In genomic region chr2:84793154-84793553, GRCm38 (mm10) we compare ENCODE assay signal across 31 mouse cellular contexts. TPM values are rescaled to one million over a fixed set of nuclear protein-coding genes. Genes with fewer than 3 reads are reported as not detected.
DNase-seq lines count a peak whose midpoint lies in the region; ATAC-seq and TF ChIP-seq lines count a peak whose summit lies in the region.
"Had no signal": no experiment of that assay in that cellular context is flagged by ENCODE, and none has a peak within 500 bp of the region (broad histone marks: within the 10 kb centered on the region; RNA-seq: fewer than 3 reads in every experiment).

No protein-coding gene starts in this region.

- peak; percentile 49 for DNase-seq in MEL-GATA-1-ER (ENCODE audit: extremely low read depth, low read depth)
- peak in 2 of 3 experiments; percentile 59 for DNase-seq in liver, embryonic 14.5 days (ENCODE audit: low read depth in 3 of 3, low spot score in 3 of 3)
- no peak for DNase-seq in cerebellum, adult 2 months
- DNase-seq: cerebellum, adult 18-20 months; cerebellum, postnatal 14 days; gastrocnemius, adult 2 months; kidney, postnatal 10 days; lung, postnatal 4 days; midbrain, embryonic 14.5 days; right cerebral cortex, postnatal 25 days; thymus, postnatal 14 days had no signal

- peak overlapping the region; percentile 70 for H3K27ac ChIP-seq in liver, embryonic 14.5 days
- no peak overlapping the region for H3K27ac ChIP-seq in hindbrain, embryonic 13.5 days
- no peak overlapping the region for H3K27ac ChIP-seq in cerebellum, adult 2 months (ENCODE audit: insufficient read depth, low read length)
- no peak overlapping the region for H3K27ac ChIP-seq in midbrain, embryonic 15.5 days
- H3K27ac ChIP-seq: embryonic facial prominence, embryonic 10.5 days; embryonic facial prominence, embryonic 15.5 days; forebrain, embryonic 15.5 days; gastrocnemius, adult 2 months; heart, adult 2 months; limb, embryonic 12.5 days; stomach, embryonic 15.5 days had no signal

- no peak for TF ChIP-seq POLR2A in cerebellum, adult 2 months (IDR thresholded peaks at IDR 0.05; ENCODE audit: borderline replicate concordance, insufficient read depth, low read length)

- H3K4me2 ChIP-seq in liver, embryonic 14.5 days (ENCODE audit: low read depth) = peak overlapping the region; percentile 41
- no peak overlapping the region for H3K4me2 ChIP-seq in hindbrain, embryonic 13.5 days
- H3K4me2 ChIP-seq in midbrain, embryonic 15.5 days = no peak overlapping the region
- H3K4me2 ChIP-seq: embryonic facial prominence, embryonic 15.5 days; forebrain, embryonic 15.5 days; limb, embryonic 12.5 days; stomach, embryonic 15.5 days had no signal

- H3K36me3 ChIP-seq in liver, embryonic 14.5 days (replicated peaks; ENCODE audit: control insufficient read depth, insufficient read depth, low read depth) = no peaks in the 10 kb centered on the region
- no peaks in the 10 kb centered on the region for H3K36me3 ChIP-seq in hindbrain, embryonic 13.5 days
- H3K36me3 ChIP-seq in midbrain, embryonic 15.5 days (replicated peaks) = no peaks in the 10 kb centered on the region
- H3K36me3 ChIP-seq: embryonic facial prominence, embryonic 10.5 days; embryonic facial prominence, embryonic 15.5 days; forebrain, embryonic 15.5 days; limb, embryonic 12.5 days; stomach, embryonic 15.5 days had no signal

- no peaks in the 10 kb centered on the region for H3K9me3 ChIP-seq in liver, embryonic 14.5 days (ENCODE audit: control insufficient read depth, low read length)
- no peaks in the 10 kb centered on the region for H3K9me3 ChIP-seq in hindbrain, embryonic 13.5 days
- no peaks in the 10 kb centered on the region for H3K9me3 ChIP-seq in midbrain, embryonic 15.5 days
- H3K9me3 ChIP-seq: embryonic facial prominence, embryonic 15.5 days; forebrain, embryonic 15.5 days; stomach, embryonic 15.5 days had no signal

- TF ChIP-seq CTCF in liver, embryonic 14.5 days (IDR thresholded peaks at IDR 0.05; ENCODE audit: low read depth) = no peak
- no peak for TF ChIP-seq CTCF in cerebellum, adult 2 months (IDR thresholded peaks at IDR 0.05; ENCODE audit: borderline replicate concordance, insufficient read depth, low read depth, low read length)

- WGBS in liver, embryonic 14.5 days (ENCODE audit: insufficient replicate concordance) = 41% methylated on average over 3 of the region's 3 CpGs
- WGBS in hindbrain, embryonic 13.5 days = 89% methylated on average over 3 of the region's 3 CpGs
- 86% methylated on average over 3 of the region's 3 CpGs for WGBS in cerebellum, adult 2 months
- 96% methylated on average over 3 of the region's 3 CpGs for WGBS in midbrain, embryonic 15.5 days

- no peak overlapping the region for H3K4me3 ChIP-seq in liver, embryonic 14.5 days (ENCODE audit: insufficient read depth in 1 of 2, low read depth in 2 of 2, low read length in 2 of 2)
- no peak overlapping the region for H3K4me3 ChIP-seq in hindbrain, embryonic 13.5 days
- H3K4me3 ChIP-seq in cerebellum, adult 2 months (replicated peaks; ENCODE audit: insufficient read depth, low read depth, low read length) = no peak overlapping the region
- no peak overlapping the region for H3K4me3 ChIP-seq in midbrain, embryonic 15.5 days
- H3K4me3 ChIP-seq: embryonic facial prominence, embryonic 10.5 days; embryonic facial prominence, embryonic 15.5 days; forebrain, embryonic 15.5 days; gastrocnemius, adult 2 months; heart, adult 2 months; limb, embryonic 12.5 days; stomach, embryonic 15.5 days had no signal

- peak; percentile 81 for TF ChIP-seq EP300 in liver, embryonic 14.5 days (IDR thresholded peaks at IDR 0.05; ENCODE audit: low read depth)

- H3K27me3 ChIP-seq in liver, embryonic 14.5 days (ENCODE audit: control insufficient read depth, insufficient read depth, low read length) = peaks cover 3% of the 10 kb centered on the region
- 0 out of 2 replicates have a peak, but pooled peaks cover 5% of the 10 kb centered on the region for H3K27me3 ChIP-seq in hindbrain, embryonic 13.5 days
- H3K27me3 ChIP-seq in cerebellum, adult 2 months (ENCODE audit: control insufficient read depth, insufficient read depth, low read length) = no peaks in the 10 kb centered on the region
- H3K27me3 ChIP-seq in midbrain, embryonic 15.5 days (replicated peaks) = no peaks in the 10 kb centered on the region
- H3K27me3 ChIP-seq: CH12.LX; embryonic facial prominence, embryonic 15.5 days; forebrain, embryonic 15.5 days; stomach, embryonic 15.5 days had no signal

- peak; percentile 54; the same call in 1 of the 2 replicates for ATAC-seq in common myeloid progenitor, adult 5-6 weeks (replicated peaks; ENCODE audit: low read depth, poor library complexity, severe bottlenecking)
- ATAC-seq in liver, embryonic 14.5 days (ENCODE audit: insufficient read depth) = peak; percentile 68
- ATAC-seq in megakaryocyte-erythroid progenitor cell, adult 5-6 weeks (replicated peaks; ENCODE audit: low FRiP score, low TSS enrichment, poor library complexity, severe bottlenecking) = peak; percentile 81
- ATAC-seq in hindbrain, embryonic 13.5 days (ENCODE audit: low FRiP score) = no peak
- ATAC-seq in midbrain, embryonic 15.5 days (replicated peaks) = no peak
- ATAC-seq: forebrain, embryonic 15.5 days; intestine, postnatal 0 days had no signal

- peaks cover 28 to 30% of the 10 kb centered on the region in 2 experiments for H3K4me1 ChIP-seq in liver, embryonic 14.5 days (replicated peaks; ENCODE audit: control insufficient read depth in 2 of 2, insufficient read depth in 2 of 2, low read length in 1 of 2)
- H3K4me1 ChIP-seq in hindbrain, embryonic 13.5 days (replicated peaks) = 0 out of 2 replicates have a peak, but pooled peaks cover 4% of the 10 kb centered on the region
- no peaks in the 10 kb centered on the region for H3K4me1 ChIP-seq in cerebellum, adult 2 months (ENCODE audit: control insufficient read depth, insufficient read depth, low read length)
- no peaks in the 10 kb centered on the region; the same call in 1 of the 2 replicates for H3K4me1 ChIP-seq in midbrain, embryonic 15.5 days
- H3K4me1 ChIP-seq: embryonic facial prominence, embryonic 15.5 days; limb, embryonic 12.5 days; stomach, embryonic 15.5 days had no signal

- no peak overlapping the region; the same call in 1 of the 2 replicates for H3K9ac ChIP-seq in liver, embryonic 14.5 days (replicated peaks)
- no peak overlapping the region for H3K9ac ChIP-seq in hindbrain, embryonic 13.5 days
- no peak overlapping the region for H3K9ac ChIP-seq in midbrain, embryonic 15.5 days
- H3K9ac ChIP-seq: embryonic facial prominence, embryonic 15.5 days; forebrain, embryonic 15.5 days; limb, embryonic 12.5 days; stomach, embryonic 15.5 days had no signal

RNA-seq across cellular contexts. Expression of gene Ube2l6, which starts 5.5 kb away (rescaled TPM):
- 20.6 and 24.7 TPM in 2 replicates for total RNA-seq in common myeloid progenitor, adult 5-6 weeks (2017)
- polyA plus RNA-seq in liver, embryonic 14.5 days (2012; rRNA removed) = 243 and 304 TPM in 2 replicates
- polyA plus RNA-seq in liver, embryonic 14.5 days (2014; fragmentation: Nextera tagmentation; extraction: Ambion mirVana) = 469 and 479 TPM in 2 replicates
- total RNA-seq in megakaryocyte-erythroid progenitor cell, adult 5-6 weeks (2014; fragmentation: Nextera tagmentation) = 37.2 and 56.9 TPM in 2 replicates
- total RNA-seq in megakaryocyte-erythroid progenitor cell, adult 5-6 weeks (2017) = 35.3 and 56.3 TPM in 2 replicates
- 16.8 and 17.6 TPM in 2 replicates for polyA plus RNA-seq in hindbrain, embryonic 13.5 days (2015; fragmentation: Nextera tagmentation; extraction: Ambion mirVana)
- polyA plus RNA-seq in cerebellum, adult 2 months (2012; rRNA removed) = 6.4 and 7.8 TPM in 2 replicates
- 21.6 and 25.7 TPM in 2 replicates for polyA plus RNA-seq in midbrain, embryonic 15.5 days (2015; fragmentation: Nextera tagmentation; extraction: Ambion mirVana)

RNA-seq across cellular contexts. Expression of gene Serping1, which starts 17.9 kb away (rescaled TPM):
- not detected in 2 replicates for total RNA-seq in common myeloid progenitor, adult 5-6 weeks (2017)
- 32.4 and 35.4 TPM in 2 replicates for polyA plus RNA-seq in liver, embryonic 14.5 days (2012; rRNA removed)
- 45.4 and 61.5 TPM in 2 replicates for polyA plus RNA-seq in liver, embryonic 14.5 days (2014; fragmentation: Nextera tagmentation; extraction: Ambion mirVana)
- total RNA-seq in megakaryocyte-erythroid progenitor cell, adult 5-6 weeks (2014; fragmentation: Nextera tagmentation) = not detected in 2 replicates
- total RNA-seq in megakaryocyte-erythroid progenitor cell, adult 5-6 weeks (2017) = not detected in 2 replicates
- 34.6 and 39.4 TPM in 2 replicates for polyA plus RNA-seq in hindbrain, embryonic 13.5 days (2015; fragmentation: Nextera tagmentation; extraction: Ambion mirVana)
- polyA plus RNA-seq in cerebellum, adult 2 months (2012; rRNA removed) = 19.6 and 22.6 TPM in 2 replicates
- polyA plus RNA-seq in midbrain, embryonic 15.5 days (2015; fragmentation: Nextera tagmentation; extraction: Ambion mirVana) = 32.9 and 37.0 TPM in 2 replicates
- total RNA-seq: CH12.LX; neutrophil, adult 5-6 weeks had no signal

RNA-seq across cellular contexts. Expression of gene Smtnl1, which starts 29.3 kb away (rescaled TPM):
- total RNA-seq in common myeloid progenitor, adult 5-6 weeks (2017) = not detected in 2 replicates
- polyA plus RNA-seq in liver, embryonic 14.5 days (2012; rRNA removed) = 0.09 and 0.38 TPM in 2 replicates
- polyA plus RNA-seq in liver, embryonic 14.5 days (2014; fragmentation: Nextera tagmentation; extraction: Ambion mirVana) = 0.23 and 0.25 TPM in 2 replicates
- total RNA-seq in megakaryocyte-erythroid progenitor cell, adult 5-6 weeks (2014; fragmentation: Nextera tagmentation) = not detected in 2 replicates
- total RNA-seq in megakaryocyte-erythroid progenitor cell, adult 5-6 weeks (2017) = not detected in 2 replicates
- polyA plus RNA-seq in hindbrain, embryonic 13.5 days (2015; fragmentation: Nextera tagmentation; extraction: Ambion mirVana) = not detected in 2 replicates
- not detected in 2 replicates for polyA plus RNA-seq in cerebellum, adult 2 months (2012; rRNA removed)
- polyA plus RNA-seq in midbrain, embryonic 15.5 days (2015; fragmentation: Nextera tagmentation; extraction: Ambion mirVana) = not detected in 2 replicates
- total RNA-seq: adrenal gland, postnatal 14 days; heart, adult 2 months; heart, postnatal 25 days; layer of hippocampus, postnatal 10 days; left cerebral cortex, adult 18-20 months; left cerebral cortex, postnatal 25 days; neutrophil, adult 5-6 weeks had no signal
- polyA plus RNA-seq: forebrain, embryonic 15.5 days; heart, adult 2 months; hindbrain, embryonic 11.5 days; large intestine, adult 2 months; midbrain, embryonic 14.5 days had no signal

RNA-seq across cellular contexts. Expression of gene Timm10, which starts 33.6 kb away (rescaled TPM):
- total RNA-seq in common myeloid progenitor, adult 5-6 weeks (2017) = 43.7 and 48.9 TPM in 2 replicates
- polyA plus RNA-seq in liver, embryonic 14.5 days (2012; rRNA removed) = 39.8 and 46.6 TPM in 2 replicates
- polyA plus RNA-seq in liver, embryonic 14.5 days (2014; fragmentation: Nextera tagmentation; extraction: Ambion mirVana) = 40.6 and 41.5 TPM in 2 replicates
- 91.6 and 94.6 TPM in 2 replicates for total RNA-seq in megakaryocyte-erythroid progenitor cell, adult 5-6 weeks (2014; fragmentation: Nextera tagmentation)
- 48.9 and 88.0 TPM in 2 replicates for total RNA-seq in megakaryocyte-erythroid progenitor cell, adult 5-6 weeks (2017)
- polyA plus RNA-seq in hindbrain, embryonic 13.5 days (2015; fragmentation: Nextera tagmentation; extraction: Ambion mirVana) = 59.2 and 61.9 TPM in 2 replicates
- polyA plus RNA-seq in cerebellum, adult 2 months (2012; rRNA removed) = 83.3 and 88.4 TPM in 2 replicates
- polyA plus RNA-seq in midbrain, embryonic 15.5 days (2015; fragmentation: Nextera tagmentation; extraction: Ambion mirVana) = 70.1 and 82.8 TPM in 2 replicates

RNA-seq across cellular contexts. Expression of gene Slc43a1, which starts 45.5 kb away (rescaled TPM):
- 21.0 and 23.4 TPM in 2 replicates for total RNA-seq in common myeloid progenitor, adult 5-6 weeks (2017)
- polyA plus RNA-seq in liver, embryonic 14.5 days (2012; rRNA removed) = 144 and 151 TPM in 2 replicates
- polyA plus RNA-seq in liver, embryonic 14.5 days (2014; fragmentation: Nextera tagmentation; extraction: Ambion mirVana) = 174 and 198 TPM in 2 replicates
- total RNA-seq in megakaryocyte-erythroid progenitor cell, adult 5-6 weeks (2014; fragmentation: Nextera tagmentation) = 96.3 and 117 TPM in 2 replicates
- 40.1 and 70.3 TPM in 2 replicates for total RNA-seq in megakaryocyte-erythroid progenitor cell, adult 5-6 weeks (2017)
- polyA plus RNA-seq in hindbrain, embryonic 13.5 days (2015; fragmentation: Nextera tagmentation; extraction: Ambion mirVana) = 2.5 and 3.3 TPM in 2 replicates
- 0.25 and 0.43 TPM in 2 replicates for polyA plus RNA-seq in cerebellum, adult 2 months (2012; rRNA removed)
- polyA plus RNA-seq in midbrain, embryonic 15.5 days (2015; fragmentation: Nextera tagmentation; extraction: Ambion mirVana) = 1.2 and 1.9 TPM in 2 replicates

Comparison
In these comparisons a context has a peak if more than half of its experiments do, and no peak if none do; other contexts are left out.
1. DNase-seq: peak in MEL-GATA-1-ER (single experiment) and liver, embryonic 14.5 days (2 of 3); none in cerebellum, adult 2 months (0 of 2).
2. ATAC-seq: peak in common myeloid progenitor, adult 5-6 weeks (single experiment), liver, embryonic 14.5 days (single experiment) and megakaryocyte-erythroid progenitor cell, adult 5-6 weeks (single experiment); none in hindbrain, embryonic 13.5 days (single experiment) and midbrain, embryonic 15.5 days (single experiment).